Mouse (Mus musculus) liver, adult 2 months (tissue): ENCODE data around the gene S100a9. TPM values are rescaled to one million over a fixed set of nuclear protein-coding genes. Genes with fewer than 3 reads are reported as not detected.

Experiments
- DNase-seq: peaks from one replicate; pipeline ENCODE4 v3.0.0-alpha.2; 2011; ENCODE audit warnings: low read depth, low spot score; ENCODE audit errors: extremely low read depth
- H3K27ac ChIP-seq: fragments of 200-500 bp; replicated peaks from 2 replicates; pipeline ENCODE4 v1.5.1; 2012; ENCODE audit warnings: low read depth, mild to moderate bottlenecking, control low read depth, inconsistent platforms, low read length; ENCODE audit not compliant: insufficient read depth
- H3K27me3 ChIP-seq: fragments of 200-500 bp; 2 replicates; pipeline ENCODE4 v1.6.1; 2012; ENCODE audit warnings: mild to moderate bottlenecking, moderate library complexity, low read length, inconsistent platforms; ENCODE audit not compliant: control insufficient read depth, insufficient read depth
- H3K36me3 ChIP-seq: fragments of 200-500 bp; 2 replicates; pipeline ENCODE4 v1.6.1; 2012; ENCODE audit warnings: low read length, inconsistent platforms; ENCODE audit not compliant: control insufficient read depth, insufficient read depth
- H3K4me1 ChIP-seq: fragments of 200-500 bp; 2 replicates; pipeline ENCODE4 v1.6.1; 2011; ENCODE audit warnings: low read length; ENCODE audit not compliant: control insufficient read depth, insufficient read depth
- H3K4me3 ChIP-seq: fragments of 200-500 bp; 2 replicates; pipeline ENCODE4 v1.5.1; 2011; ENCODE audit warnings: low read depth, mild to moderate bottlenecking, control low read depth, low read length, moderate library complexity; ENCODE audit not compliant: insufficient read depth
- H3K79me2 ChIP-seq: fragments of 200-500 bp; 2 replicates; pipeline ENCODE4 v1.6.1; 2012; ENCODE audit warnings: inconsistent platforms, mild to moderate bottlenecking, low read length, moderate library complexity; ENCODE audit not compliant: control insufficient read depth, insufficient read depth
- H3K9ac ChIP-seq: fragments of 200-500 bp; 2 replicates; pipeline ENCODE4 v1.6.1; 2012; ENCODE audit warnings: low read depth, mild to moderate bottlenecking, control low read depth, inconsistent platforms, low read length
- CTCF ChIP-seq: fragments of 200-500 bp; IDR thresholded peaks from 2 replicates; pipeline ENCODE4 v1.5.1; 2011; ENCODE audit warnings: low read depth, low read length, control low read depth
- POLR2A ChIP-seq: fragments of 200-500 bp; IDR thresholded peaks from 2 replicates; pipeline ENCODE4 v1.6.1; 2011; ENCODE audit warnings: low read length, control low read depth; ENCODE audit not compliant: insufficient read depth; ENCODE audit errors: extremely low read depth
- WGBS: fragments of 180-500 bp; shearing (Covaris S2); methylation state at CpG from one replicate; pipeline ENCODE4 v1.1.7; 2018; 5-methylcytosine and 5-hydroxymethylcytosine counted together
- polyA plus RNA-seq: library from polyadenylated mRNA; depleted of rRNA; stranded (reverse); fragments of >200 nt; gene quantifications from 2 replicates; pipeline ENCODE4 v1.2.3, GENCODE M21; 2012; rRNA removed
- total RNA-seq: library from RNA; depleted of rRNA; stranded (reverse); fragments of >200 nt; gene quantifications from 2 replicates; pipeline ENCODE4 v1.2.3, GENCODE M21; 2014; rRNA removed

S100a9 gene
- total RNA-seq (2.6 and 3.6 TPM in 2 replicates), polyA plus RNA-seq (0.76 and 0.92 TPM in 2 replicates)

- Histone ChIP-seq H3K27ac (no peak within 1 kb of the TSS), H3K4me1 (no peaks in the 10 kb centered on the region), H3K4me3 (no peak within 1 kb of the TSS), H3K27me3 (peaks cover 4% of the 10 kb centered on the region; the same call in 1 of the 2 replicates), H3K9ac (no peak within 1 kb of the TSS), H3K36me3 (no peaks in the 10 kb centered on the region), H3K79me2 (no peaks in the 10 kb centered on the region)
- no peak for DNase-seq
- 51% methylated on average over 3 of the region's 3 CpGs for WGBS
- TF ChIP-seq POLR2A (no peak), CTCF (no peak)
Measured at GRCm38 (mm10) chr3:90695613-90696012, at the start of gene S100a9. TSS of gene S100a9 (minus strand) at chr3:90695721.

GRCm38 (mm10) chr3:90726606-90727005 is 31.1 kb upstream of the S100a9 start, which contains the start of gene Pglyrp4:
TSS of gene Pglyrp4 (plus strand) at chr3:90726906.
- Histone ChIP-seq H3K79me2 (no peaks in the 10 kb centered on the region), H3K4me3 (no peak within 1 kb of the TSS), H3K4me1 (no peaks in the 10 kb centered on the region), H3K27me3 (peaks cover 3% of the 10 kb centered on the region; the same call in 1 of the 2 replicates), H3K9ac (no peak within 1 kb of the TSS), H3K27ac (no peak within 1 kb of the TSS), H3K36me3 (no peaks in the 10 kb centered on the region)
- 76% methylated on average over 3 of the region's 3 CpGs for WGBS
- no peak for DNase-seq
- no peak for TF ChIP-seq POLR2A
- TF ChIP-seq CTCF = no peak

- H3K4me3 ChIP-seq = no peak overlapping the region
- 47% methylated on average over 12 of the region's 12 CpGs for WGBS
- no peaks in the 10 kb centered on the region for H3K79me2 ChIP-seq
- no peaks in the 10 kb centered on the region for H3K36me3 ChIP-seq
- H3K27me3 ChIP-seq = no peaks in the 10 kb centered on the region
- H3K9ac ChIP-seq = no peak overlapping the region
- peak; percentile 100 for TF ChIP-seq CTCF
- no peak for TF ChIP-seq POLR2A
- H3K27ac ChIP-seq = no peak overlapping the region
- no peaks in the 10 kb centered on the region for H3K4me1 ChIP-seq
- peak; percentile 66 for DNase-seq
Measured at GRCm38 (mm10) chr3:90709591-90710460, 14.3 kb upstream of the S100a9 start.

- H3K27me3 ChIP-seq = no peaks in the 10 kb centered on the region
- WGBS = 16% methylated on average over 4 of the region's 4 CpGs
- no peak overlapping the region for H3K4me3 ChIP-seq
- no peak overlapping the region for H3K9ac ChIP-seq
- H3K79me2 ChIP-seq = no peaks in the 10 kb centered on the region
- H3K4me1 ChIP-seq = no peaks in the 10 kb centered on the region
- DNase-seq = peak; percentile 27
- TF ChIP-seq CTCF = 0 out of 2 replicates have a peak, but pooled peaks have one; percentile 25
- TF ChIP-seq POLR2A = no peak
- H3K27ac ChIP-seq = no peak overlapping the region
- no peaks in the 10 kb centered on the region for H3K36me3 ChIP-seq
Measured at GRCm38 (mm10) chr3:90708523-90709202, 13.1 kb upstream of the S100a9 start.

GRCm38 (mm10) chr3:90702244-90702643 is 6.7 kb upstream of the S100a9 start:
- Histone ChIP-seq H3K79me2 (no peaks in the 10 kb centered on the region), H3K27ac (no peak overlapping the region), H3K4me3 (no peak overlapping the region), H3K4me1 (no peaks in the 10 kb centered on the region), H3K9ac (no peak overlapping the region), H3K36me3 (no peaks in the 10 kb centered on the region), H3K27me3 (no peaks in the 10 kb centered on the region)
- DNase-seq = no peak
- TF ChIP-seq CTCF = no peak
- no peak for TF ChIP-seq POLR2A
- 84% methylated on average over 2 of the region's 2 CpGs for WGBS
